Mouse (Mus musculus) CH12.LX (cell line): ENCODE results near the gene Uqcrh.

ENCODE experiments used
- EP300 ChIP-seq: IDR thresholded peaks from 2 replicates; pipeline ENCODE4 v1.6.1; 2011; ENCODE audit warnings: low read length, improper control_type of control experiment
- MAX ChIP-seq: IDR thresholded peaks from 2 replicates; pipeline ENCODE4 v1.6.1; 2011; ENCODE audit warnings: low read length, improper control_type of control experiment
- ZKSCAN1 ChIP-seq: IDR thresholded peaks from 2 replicates; pipeline ENCODE4 v1.6.1; 2012; ENCODE audit warnings: low read depth, inconsistent platforms, low read length, improper control_type of control experiment, borderline replicate concordance

- TF ChIP-seq ZKSCAN1, result no peak
- no peak; the same call in 1 of the 2 replicates for TF ChIP-seq EP300
- no peak for TF ChIP-seq MAX
These were observed 57.5 kb downstream of the Uqcrh start for GRCm38 (mm10) chr4:116017300-116017901.
